Mouse (Mus musculus): ENCODE results near the gene Snx29. TPM values are rescaled to one million over a fixed set of nuclear protein-coding genes. Genes with fewer than 3 reads are reported as not detected.

Snx29 gene
- total and polyA plus RNA-seq, 2 experiments from 2014 or later = 8.2 to 18.7 TPM

- DNase-seq (ENCODE audit: low spot score) (no peak), ATAC-seq (no peak)
- no peak overlapping the region for H3K4me3 ChIP-seq (ENCODE audit: low read length)
- H3K4me1 ChIP-seq (ENCODE audit: insufficient read depth, low read length) = 0 out of 2 replicates have a peak, but pooled peaks cover 4% of the 10 kb centered on the region
- TF ChIP-seq CTCF (IDR thresholded peaks at IDR 0.05; ENCODE audit: low read depth) = no peak
- WGBS = 86% methylated on average over 8 of the region's 8 CpGs
- no peaks in the 10 kb centered on the region for H3K9me3 ChIP-seq (ENCODE audit: low read length)
- no peak overlapping the region for H3K4me2 ChIP-seq (ENCODE audit: low read depth, low read length)
- no peak overlapping the region for H3K27ac ChIP-seq
- H3K27me3 ChIP-seq (ENCODE audit: insufficient read depth, low read length) = no peaks in the 10 kb centered on the region
- H3K36me3 ChIP-seq (ENCODE audit: insufficient read depth, low read length) = no peaks in the 10 kb centered on the region; the same call in 1 of the 2 replicates
- H3K9ac ChIP-seq (replicated peaks; ENCODE audit: low read length) = no peak overlapping the region
Observed at GRCm38 (mm10) chr16:11426810-11427537, 104.3 kb downstream of the Snx29 start.

DNA sequence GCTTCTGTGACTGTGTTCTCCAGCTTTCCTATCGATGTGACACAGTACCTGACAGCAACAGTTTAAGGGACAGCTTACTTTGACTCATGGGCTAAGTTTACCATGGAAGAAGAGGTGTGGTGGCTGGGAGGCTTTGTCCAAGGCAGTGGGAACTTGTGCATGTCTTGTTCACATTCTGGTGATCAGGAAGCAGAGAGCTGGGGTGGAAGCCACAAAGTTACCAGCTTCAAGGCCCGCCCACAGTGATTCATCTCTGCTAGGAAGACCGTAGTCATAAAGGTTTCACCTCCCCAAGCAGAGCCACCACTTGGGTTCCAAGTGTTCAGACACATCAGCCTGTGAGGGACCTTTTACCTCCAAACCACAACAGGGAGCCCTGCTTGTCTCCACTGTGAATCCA lies 107.1 kb downstream of the Snx29 start:
- TF ChIP-seq CTCF (IDR thresholded peaks at IDR 0.05; ENCODE audit: low read depth) = no peak
- H3K27me3 ChIP-seq (ENCODE audit: insufficient read depth, low read length) = no peaks in the 10 kb centered on the region
- no peak overlapping the region for H3K27ac ChIP-seq
- H3K9ac ChIP-seq (replicated peaks; ENCODE audit: low read length) = no peak overlapping the region
- H3K4me3 ChIP-seq (ENCODE audit: low read length) = no peak overlapping the region
- H3K4me1 ChIP-seq (ENCODE audit: insufficient read depth, low read length) = 0 out of 2 replicates have a peak, but pooled peaks cover 4% of the 10 kb centered on the region
- 98% methylated on average over 3 of the region's 3 CpGs for WGBS
- ATAC-seq = no peak
- H3K9me3 ChIP-seq (ENCODE audit: low read length) = no peaks in the 10 kb centered on the region
- H3K36me3 ChIP-seq (ENCODE audit: insufficient read depth, low read length) = no peaks in the 10 kb centered on the region; the same call in 1 of the 2 replicates
- H3K4me2 ChIP-seq (ENCODE audit: low read depth, low read length) = no peak overlapping the region
- DNase-seq (ENCODE audit: low spot score) = no peak

DNA sequence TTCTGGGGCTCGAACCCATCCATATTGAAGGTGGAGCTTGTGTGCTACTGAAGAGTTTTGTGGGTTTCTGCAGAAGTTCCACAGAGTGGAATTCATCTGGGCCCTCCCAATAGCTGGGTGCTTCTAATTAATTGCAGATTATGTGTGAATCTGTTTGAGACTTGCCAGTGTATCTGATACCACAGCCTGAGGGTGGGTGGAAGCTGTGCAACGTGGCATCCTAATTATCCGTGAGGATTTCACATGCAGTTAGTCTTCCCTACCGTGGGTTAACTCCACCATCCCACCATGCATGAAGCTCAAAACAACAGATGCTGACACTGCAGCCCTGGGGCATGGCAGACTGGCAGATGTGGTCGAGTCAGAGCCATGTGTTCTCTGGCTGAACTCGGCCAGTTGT lies 107.8 kb downstream of the Snx29 start:
- Histone ChIP-seq H3K4me1 (ENCODE audit: insufficient read depth, low read length) (0 out of 2 replicates have a peak, but pooled peaks cover 4% of the 10 kb centered on the region), H3K4me2 (ENCODE audit: low read depth, low read length) (no peak overlapping the region), H3K27me3 (ENCODE audit: insufficient read depth, low read length) (no peaks in the 10 kb centered on the region), H3K27ac (no peak overlapping the region), H3K36me3 (ENCODE audit: insufficient read depth, low read length) (no peaks in the 10 kb centered on the region; the same call in 1 of the 2 replicates), H3K9me3 (ENCODE audit: low read length) (no peaks in the 10 kb centered on the region), H3K9ac (replicated peaks; ENCODE audit: low read length) (no peak overlapping the region), H3K4me3 (ENCODE audit: low read length) (no peak overlapping the region)
- ATAC-seq (no peak), DNase-seq (ENCODE audit: low spot score) (no peak)
- TF ChIP-seq CTCF (IDR thresholded peaks at IDR 0.05; ENCODE audit: low read depth) = no peak
- WGBS = 67% methylated on average over 6 of the region's 6 CpGs

DNA sequence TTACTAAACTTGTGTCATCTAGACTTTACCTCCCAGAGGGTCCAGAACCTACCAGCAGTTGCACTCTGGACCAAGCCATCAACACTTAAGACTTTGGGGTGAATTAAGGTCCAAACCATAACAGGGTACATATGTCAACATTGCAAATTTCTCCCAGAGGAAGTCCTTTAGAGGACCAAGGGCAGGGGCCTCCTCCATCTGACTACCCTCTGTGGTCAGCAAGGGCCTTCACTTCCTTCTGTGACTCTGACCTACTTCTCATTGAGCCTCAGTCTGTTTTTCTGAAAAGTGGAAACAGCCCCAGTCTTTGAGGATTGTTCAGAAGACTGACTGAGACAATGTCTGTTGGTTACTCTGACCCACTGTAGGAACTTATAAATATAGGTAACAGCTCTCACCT lies 111.1 kb downstream of the Snx29 start:
- Histone ChIP-seq H3K4me3 (ENCODE audit: low read length) (no peak overlapping the region), H3K9me3 (ENCODE audit: low read length) (no peaks in the 10 kb centered on the region), H3K27ac (no peak overlapping the region), H3K36me3 (ENCODE audit: insufficient read depth, low read length) (no peaks in the 10 kb centered on the region; the same call in 1 of the 2 replicates), H3K4me2 (ENCODE audit: low read depth, low read length) (no peak overlapping the region), H3K27me3 (ENCODE audit: insufficient read depth, low read length) (no peaks in the 10 kb centered on the region), H3K9ac (replicated peaks; ENCODE audit: low read length) (no peak overlapping the region), H3K4me1 (ENCODE audit: insufficient read depth, low read length) (no peaks in the 10 kb centered on the region)
- no peak for TF ChIP-seq CTCF (IDR thresholded peaks at IDR 0.05; ENCODE audit: low read depth)
- DNase-seq (ENCODE audit: low spot score) (no peak), ATAC-seq (no peak)

GRCm38 (mm10) chr16:11437641-11438040 lies 114.9 kb downstream of the Snx29 start:
- Histone ChIP-seq H3K9ac (replicated peaks; ENCODE audit: low read length) (no peak overlapping the region), H3K9me3 (ENCODE audit: low read length) (no peaks in the 10 kb centered on the region), H3K4me3 (ENCODE audit: low read length) (no peak overlapping the region), H3K27ac (no peak overlapping the region), H3K4me2 (ENCODE audit: low read depth, low read length) (no peak overlapping the region), H3K27me3 (ENCODE audit: insufficient read depth, low read length) (no peaks in the 10 kb centered on the region), H3K36me3 (ENCODE audit: insufficient read depth, low read length) (no peaks in the 10 kb centered on the region), H3K4me1 (ENCODE audit: insufficient read depth, low read length) (no peaks in the 10 kb centered on the region)
- WGBS = 87% methylated on average over 3 of the region's 3 CpGs
- ATAC-seq (no peak), DNase-seq (ENCODE audit: low spot score) (no peak)
- no peak for TF ChIP-seq CTCF (IDR thresholded peaks at IDR 0.05; ENCODE audit: low read depth)

DNA sequence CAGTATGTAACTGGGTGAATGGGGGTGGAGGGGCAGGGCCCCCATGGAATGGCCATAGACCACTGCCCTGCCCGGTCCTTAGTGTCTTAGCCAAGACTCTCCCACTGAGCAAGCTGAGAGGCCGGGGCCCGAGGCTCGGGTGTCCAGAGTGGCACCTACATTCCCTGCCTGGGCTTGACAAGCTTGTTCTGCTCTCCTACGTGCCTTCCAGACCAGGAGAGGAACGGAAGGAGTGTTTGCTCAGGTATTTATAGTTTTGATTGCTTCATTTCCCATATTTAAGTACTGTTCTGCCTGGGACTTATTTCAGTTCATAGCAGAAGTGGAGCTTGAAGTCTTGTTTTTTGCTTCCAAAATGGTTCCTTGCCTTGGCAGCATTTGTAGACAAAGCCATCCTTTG lies 116.7 kb downstream of the Snx29 start:
- no peak for TF ChIP-seq CTCF (IDR thresholded peaks at IDR 0.05; ENCODE audit: low read depth)

DNA sequence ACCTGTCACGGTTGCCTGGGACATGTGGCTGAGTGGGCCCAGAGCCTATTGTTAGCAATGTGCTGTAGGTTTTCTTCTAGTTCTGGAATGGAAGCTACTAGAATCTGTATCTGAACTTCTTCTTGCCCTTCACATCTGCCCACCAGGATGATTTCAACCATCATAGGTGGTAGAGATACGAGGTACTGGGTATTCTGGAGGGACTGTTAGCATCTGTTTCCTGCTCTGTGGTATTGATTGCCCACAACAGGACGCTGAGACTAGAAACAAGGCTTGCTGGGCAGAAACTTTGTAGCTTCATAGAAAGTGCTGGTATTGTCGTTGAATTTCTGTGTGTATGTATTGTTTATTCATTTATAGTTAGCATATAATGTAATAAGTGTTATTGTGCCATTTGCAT lies 118.9 kb downstream of the Snx29 start:
- Histone ChIP-seq H3K27ac (no peak overlapping the region), H3K9ac (replicated peaks; ENCODE audit: low read length) (no peak overlapping the region), H3K36me3 (ENCODE audit: insufficient read depth, low read length) (no peaks in the 10 kb centered on the region), H3K4me3 (ENCODE audit: low read length) (no peak overlapping the region), H3K9me3 (ENCODE audit: low read length) (no peaks in the 10 kb centered on the region), H3K4me2 (ENCODE audit: low read depth, low read length) (no peak overlapping the region), H3K4me1 (ENCODE audit: insufficient read depth, low read length) (no peaks in the 10 kb centered on the region), H3K27me3 (ENCODE audit: insufficient read depth, low read length) (no peaks in the 10 kb centered on the region)
- WGBS = 80% methylated on average over 4 of the region's 4 CpGs
- ATAC-seq = no peak
- no peak for DNase-seq (ENCODE audit: low spot score)
- TF ChIP-seq CTCF (IDR thresholded peaks at IDR 0.05; ENCODE audit: low read depth) = no peak

More for the DNA sequence above, 116.7 kb downstream of the Snx29 start:
- Histone ChIP-seq H3K4me2 (ENCODE audit: low read depth, low read length) (no peak overlapping the region), H3K4me1 (ENCODE audit: insufficient read depth, low read length) (no peaks in the 10 kb centered on the region), H3K9me3 (ENCODE audit: low read length) (no peaks in the 10 kb centered on the region), H3K36me3 (ENCODE audit: insufficient read depth, low read length) (no peaks in the 10 kb centered on the region), H3K27me3 (ENCODE audit: insufficient read depth, low read length) (no peaks in the 10 kb centered on the region), H3K27ac (no peak overlapping the region), H3K9ac (replicated peaks; ENCODE audit: low read length) (no peak overlapping the region), H3K4me3 (ENCODE audit: low read length) (no peak overlapping the region)
- ATAC-seq (no peak), DNase-seq (ENCODE audit: low spot score) (no peak)
- 75% methylated on average over 6 of the region's 6 CpGs for WGBS
